Mouse (Mus musculus) cerebellum, postnatal 25 days (tissue): ENCODE measurements at regions not wholly inside any gene's neighbourhood (a gene's known extent, or its start where the extent isn't known, plus 50 kb on each side); places are given as distances from the start of the nearest gene placed in this dataset.
"Not testable (repeated sequence)": the region's sequence is repeated elsewhere in the genome, so short reads cannot be mapped to it uniquely, and the experiment has no call there.

ENCODE experiments used
- DNase-seq, 2 experiments: peaks; one replicate each; pipeline ENCODE4 v3.0.0; 2021; ENCODE audit warnings: mixed read lengths in 2 of 2

- DNase-seq, result not testable (repeated sequence)
Measured at GRCm38 (mm10) chr6:48172769-48173168, 86.4 kb upstream of the Zfp746 start.

- DNase-seq, result no peak
Measured at GRCm38 (mm10) chr6:48136851-48137250, 50.5 kb upstream of the Zfp746 start.
